Mouse (Mus musculus) cerebellum, adult 2 months (tissue): Measurements from ENCODE around the gene Thegl. TPM values are rescaled to one million over a fixed set of nuclear protein-coding genes. Genes with fewer than 3 reads are reported as not detected.

ENCODE experiments used
- DNase-seq, 2 experiments: peaks; one replicate each; pipeline ENCODE4 v3.0.0; 2021
- H3K27ac ChIP-seq: fragments of 200-500 bp; 2 replicates; pipeline ENCODE4 v1.5.1; 2012; ENCODE audit warnings: low read length, control low read depth, inconsistent platforms; ENCODE audit not compliant: insufficient read depth
- H3K27me3 ChIP-seq: fragments of 200-500 bp; 2 replicates; pipeline ENCODE4 v1.6.1; 2012; ENCODE audit warnings: inconsistent platforms, mild to moderate bottlenecking, low read length, moderate library complexity; ENCODE audit not compliant: control insufficient read depth, insufficient read depth
- H3K4me1 ChIP-seq: fragments of 200-500 bp; 2 replicates; pipeline ENCODE4 v1.6.1; 2011; ENCODE audit warnings: low read length; ENCODE audit not compliant: control insufficient read depth, insufficient read depth
- H3K4me3 ChIP-seq: fragments of 200-500 bp; replicated peaks from 2 replicates; pipeline ENCODE3; 2011; ENCODE audit warnings: mild to moderate bottlenecking, low read depth, low read length, control low read depth; ENCODE audit not compliant: insufficient read depth
- CTCF ChIP-seq: fragments of 200-500 bp; IDR thresholded peaks from 2 replicates; pipeline ENCODE4 v1.5.1; 2011; ENCODE audit warnings: low read depth, mild to moderate bottlenecking, control low read depth, low read length, moderate library complexity, borderline replicate concordance; ENCODE audit not compliant: insufficient read depth
- POLR2A ChIP-seq: fragments of 200-500 bp; IDR thresholded peaks from 2 replicates; pipeline ENCODE4 v1.6.1; 2011; ENCODE audit warnings: low read length, control low read depth, borderline replicate concordance; ENCODE audit not compliant: insufficient read depth
- WGBS: fragments of 180-500 bp; shearing (Covaris S2); methylation state at CpG from one replicate; pipeline ENCODE4 v1.1.7; 2018; 5-methylcytosine and 5-hydroxymethylcytosine counted together
- polyA plus RNA-seq: library from polyadenylated mRNA; depleted of rRNA; stranded (reverse); fragments of >200 nt; gene quantifications from 2 replicates; pipeline ENCODE4 v1.2.3, GENCODE M21; 2012

Gene Thegl
- polyA plus RNA-seq, 1 experiment, result 0.74 TPM

DNA sequence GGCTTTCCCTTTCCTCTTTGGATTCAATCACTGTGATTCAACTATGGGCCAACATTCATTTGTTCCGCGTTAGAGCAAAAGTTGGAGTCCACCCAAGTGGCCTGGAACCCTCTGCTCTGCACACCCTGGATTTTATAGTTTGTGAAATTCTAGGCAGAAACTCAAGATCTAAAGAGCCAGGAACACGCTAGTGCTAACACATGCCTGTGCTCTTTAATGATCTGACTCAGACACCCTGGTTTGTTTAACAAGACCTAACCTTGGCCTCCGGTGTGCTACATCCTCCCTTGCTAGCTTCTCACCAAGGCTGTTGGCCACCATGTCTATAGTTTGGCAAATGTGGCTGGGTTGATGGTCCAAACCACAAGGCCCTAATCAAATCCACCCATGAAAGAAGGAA is 64.9 kb downstream of the Thegl start:
- no peak overlapping the region for H3K27ac ChIP-seq

GRCm38 (mm10) chr5:77082735-77083134 is 66.9 kb downstream of the Thegl start:
- no peaks in the 10 kb centered on the region; the same call in 1 of the 2 replicates for H3K27me3 ChIP-seq
- H3K27ac ChIP-seq, result no peak overlapping the region
- DNase-seq, result no peak
- no peak for TF ChIP-seq CTCF
- TF ChIP-seq POLR2A, result no peak
- 88% methylated on average over 7 of the region's 7 CpGs for WGBS
- H3K4me3 ChIP-seq, result no peak overlapping the region
- no peaks in the 10 kb centered on the region for H3K4me1 ChIP-seq

More for the DNA sequence above, 64.9 kb downstream of the Thegl start:
- H3K4me3 ChIP-seq, result no peak overlapping the region
- no peaks in the 10 kb centered on the region; the same call in 1 of the 2 replicates for H3K27me3 ChIP-seq
- no peak for DNase-seq
- WGBS, result 31% methylated on average over 4 of the region's 4 CpGs
- H3K4me1 ChIP-seq, result no peaks in the 10 kb centered on the region
- TF ChIP-seq POLR2A (no peak), CTCF (no peak)

DNA sequence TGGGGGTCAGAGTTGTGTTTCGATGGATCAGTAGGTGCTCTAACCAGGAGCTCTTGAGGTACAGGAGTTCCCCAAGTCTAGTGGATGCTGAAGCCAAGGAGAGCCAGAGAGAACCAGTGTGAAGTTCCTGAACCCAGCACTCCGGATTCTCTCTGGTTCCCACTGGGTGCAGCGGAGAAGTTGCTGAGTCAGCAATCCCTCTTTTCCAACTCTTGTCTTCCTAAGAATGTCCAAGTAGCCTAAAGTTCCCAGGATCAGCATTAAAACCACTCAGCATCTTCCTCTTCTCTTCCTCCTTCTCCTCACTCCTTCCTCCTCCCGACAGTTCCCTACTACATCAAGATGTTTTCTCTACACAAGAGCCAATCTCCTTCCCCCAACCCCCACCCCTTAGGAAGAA is 68.6 kb downstream of the Thegl start:
- TF ChIP-seq CTCF (no peak), POLR2A (no peak)
- H3K27me3 ChIP-seq, result no peaks in the 10 kb centered on the region; the same call in 1 of the 2 replicates

GRCm38 (mm10) chr5:77085753-77086450 is 70.1 kb downstream of the Thegl start:
- H3K4me1 ChIP-seq, result no peaks in the 10 kb centered on the region
- 69% methylated on average over 10 of the region's 10 CpGs for WGBS
- H3K4me3 ChIP-seq, result no peak overlapping the region
- H3K27ac ChIP-seq, result no peak overlapping the region
- no peaks in the 10 kb centered on the region; the same call in 1 of the 2 replicates for H3K27me3 ChIP-seq
- no peak for DNase-seq
- no peak for TF ChIP-seq POLR2A
- no peak for TF ChIP-seq CTCF

More for the DNA sequence above, 68.6 kb downstream of the Thegl start:
- 92% methylated on average over 4 of the region's 4 CpGs for WGBS
- no peak overlapping the region for H3K27ac ChIP-seq
- no peak for DNase-seq
- no peak overlapping the region for H3K4me3 ChIP-seq
- no peaks in the 10 kb centered on the region for H3K4me1 ChIP-seq

DNA sequence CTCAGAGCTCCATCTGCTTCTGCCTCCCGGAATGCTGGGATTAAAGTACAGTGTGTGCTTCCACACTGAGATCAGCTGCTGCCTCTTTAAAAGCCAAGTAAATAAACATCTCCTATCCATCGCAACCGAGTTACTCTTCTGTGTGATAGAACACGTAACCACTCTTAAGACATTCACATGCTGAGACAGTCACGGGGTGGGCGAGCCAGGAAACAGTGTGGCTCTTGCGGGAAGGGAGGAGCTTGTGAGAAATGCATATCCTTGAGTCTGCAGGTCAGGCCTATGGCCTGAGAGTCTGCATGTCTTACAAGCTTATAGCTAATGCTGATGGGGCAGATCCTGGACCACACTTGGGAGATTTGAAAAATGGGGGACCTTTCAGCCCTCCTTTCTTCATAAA is 70.7 kb downstream of the Thegl start:
- H3K27me3 ChIP-seq, result no peaks in the 10 kb centered on the region; the same call in 1 of the 2 replicates
- TF ChIP-seq CTCF, result no peak
- TF ChIP-seq POLR2A, result no peak
- no peak for DNase-seq
- H3K27ac ChIP-seq, result no peak overlapping the region
- WGBS, result 75% methylated on average over 7 of the region's 7 CpGs
- no peaks in the 10 kb centered on the region for H3K4me1 ChIP-seq
- no peak overlapping the region for H3K4me3 ChIP-seq

- Histone ChIP-seq H3K27ac (no peak overlapping the region), H3K4me3 (no peak overlapping the region), H3K27me3 (no peaks in the 10 kb centered on the region; the same call in 1 of the 2 replicates), H3K4me1 (no peaks in the 10 kb centered on the region)
- no peak for TF ChIP-seq CTCF
- TF ChIP-seq POLR2A, result no peak
- 61% methylated on average over 3 of the region's 3 CpGs for WGBS
- DNase-seq, result no peak
Observed at GRCm38 (mm10) chr5:77087122-77087521, 71.3 kb downstream of the Thegl start.

DNA sequence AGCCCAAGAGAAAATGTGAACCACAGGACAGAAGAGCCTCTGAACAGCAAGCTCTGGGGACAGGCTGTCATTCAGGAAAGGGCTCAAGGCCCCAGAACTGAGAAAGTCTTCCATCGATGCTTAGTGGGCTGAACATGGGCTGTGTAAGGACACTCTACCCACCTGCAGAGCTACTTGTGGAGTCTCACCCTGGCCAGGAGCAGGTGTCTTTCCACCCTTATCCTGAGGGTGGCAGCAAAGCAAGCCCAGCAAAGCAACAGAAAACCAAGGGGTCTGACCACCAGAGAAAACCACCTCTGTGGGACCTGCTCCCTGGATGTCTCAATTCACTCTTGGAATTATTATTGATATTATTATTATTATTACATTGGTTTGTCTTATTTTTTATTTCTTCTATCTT is 73.5 kb downstream of the Thegl start:
- WGBS, result 48% methylated on average over 1 of the region's 1 CpGs
- no peak overlapping the region for H3K27ac ChIP-seq
- peak; percentile 13 to 45 for DNase-seq
- H3K4me1 ChIP-seq, result no peaks in the 10 kb centered on the region
- H3K27me3 ChIP-seq, result no peaks in the 10 kb centered on the region
- TF ChIP-seq CTCF, result peak; percentile 69
- no peak for TF ChIP-seq POLR2A
- no peak overlapping the region for H3K4me3 ChIP-seq

- no peak for DNase-seq
- H3K27me3 ChIP-seq, result no peaks in the 10 kb centered on the region
- TF ChIP-seq POLR2A, result no peak
- TF ChIP-seq CTCF, result no peak
- no peak overlapping the region for H3K27ac ChIP-seq
- H3K4me1 ChIP-seq, result no peaks in the 10 kb centered on the region
- no peak overlapping the region for H3K4me3 ChIP-seq
- 39% methylated on average over 8 of the region's 8 CpGs for WGBS
Observed at GRCm38 (mm10) chr5:77089901-77090300, 74.1 kb downstream of the Thegl start.
